Mouse (Mus musculus): ENCODE results near the gene Mindy3.

DNA sequence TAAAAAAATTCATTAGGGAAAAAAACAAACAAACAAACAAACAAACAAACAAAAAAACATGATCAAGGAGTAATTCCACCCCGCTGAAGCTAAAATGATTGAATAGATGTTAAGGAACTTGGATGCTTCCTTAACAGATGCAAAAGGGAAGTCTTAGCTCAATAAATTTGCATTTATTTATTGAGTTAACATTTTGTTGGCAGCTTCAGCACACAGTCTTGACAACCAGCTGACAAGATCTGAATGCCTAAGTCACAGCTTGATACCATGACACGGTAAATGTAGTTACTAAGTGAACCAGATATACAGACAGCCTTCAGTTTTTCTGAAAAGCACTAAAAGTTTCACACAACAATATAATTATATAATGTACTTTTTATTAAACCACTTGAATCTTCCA is 89.7 kb downstream of the Mindy3 start:
- TF ChIP-seq CTCF (IDR thresholded peaks at IDR 0.05; ENCODE audit: borderline replicate concordance, insufficient read depth, low read depth, low read length) (no peak), POLR2A (IDR thresholded peaks at IDR 0.05; ENCODE audit: borderline replicate concordance, insufficient read depth, low read length) (no peak)
